Comparison of ENCODE assay signal across 9 mouse cellular contexts in genomic region chr12:100241911-100242796, GRCm38 (mm10). TPM values are rescaled to one million over a fixed set of nuclear protein-coding genes. Genes with fewer than 3 reads are reported as not detected.
DNase-seq lines count a peak whose midpoint lies in the region; ATAC-seq and TF ChIP-seq lines count a peak whose summit lies in the region.
"Had no signal": no experiment of that assay in that cellular context is flagged by ENCODE, and none has a peak within 500 bp of the region (broad histone marks: within the 10 kb centered on the region; RNA-seq: fewer than 3 reads in every experiment).

No protein-coding gene starts in this region.

- H3K27ac ChIP-seq in ES-E14 (ENCODE audit: insufficient read depth, low read depth, low read length, poor library complexity, severe bottlenecking) = no peak overlapping the region
- peak overlapping the region; percentile 97 for H3K27ac ChIP-seq in cerebellum, adult 2 months (ENCODE audit: insufficient read depth, low read length)
- peak overlapping the region; percentile 80 for H3K27ac ChIP-seq in forebrain, postnatal 0 days (ENCODE audit: low read depth, low read length)
- peak overlapping the region; percentile 81 for H3K27ac ChIP-seq in neural tube, embryonic 15.5 days (replicated peaks)

- H3K4me3 ChIP-seq in ES-E14 (ENCODE audit: insufficient read depth in 1 of 2, low read depth in 1 of 2, low read length in 2 of 2, poor library complexity in 1 of 2, severe bottlenecking in 1 of 2) = peak overlapping the region; percentile 17 to 31
- H3K4me3 ChIP-seq in cerebellum, adult 2 months (replicated peaks; ENCODE audit: insufficient read depth, low read depth, low read length) = peak overlapping the region; percentile 52
- peak overlapping the region; percentile 24 for H3K4me3 ChIP-seq in forebrain, postnatal 0 days (ENCODE audit: low read depth, low read length)
- H3K4me3 ChIP-seq in neural tube, embryonic 15.5 days (replicated peaks) = peak overlapping the region; percentile 22
- H3K4me3 ChIP-seq: myocyte had no signal

- ATAC-seq in forebrain, postnatal 0 days = peak; percentile 96
- ATAC-seq in neural tube, embryonic 15.5 days (ENCODE audit: low FRiP score) = peak; percentile 93

- no peaks in the 10 kb centered on the region for H3K27me3 ChIP-seq in cerebellum, adult 2 months (ENCODE audit: control insufficient read depth, insufficient read depth, low read length)
- no peaks in the 10 kb centered on the region for H3K27me3 ChIP-seq in forebrain, postnatal 0 days (ENCODE audit: insufficient read depth, low read length)
- no peaks in the 10 kb centered on the region for H3K27me3 ChIP-seq in neural tube, embryonic 15.5 days (replicated peaks)

- in situ Hi-C loops in ES-E14 (cut with MboI; ENCODE audit: low sequenced_read_pairs in 2 of 2, unreplicated experiment in 2 of 2) = no loop called here

- WGBS in cerebellum, adult 2 months = 8% methylated on average over 22 of the region's 22 CpGs
- 5% methylated on average over 22 of the region's 22 CpGs for WGBS in forebrain, postnatal 0 days
- 8% methylated on average over 22 of the region's 22 CpGs for WGBS in neural tube, embryonic 15.5 days

- peak overlapping the region; percentile 43 for H3K4me2 ChIP-seq in forebrain, postnatal 0 days (ENCODE audit: low read depth)
- H3K4me2 ChIP-seq in neural tube, embryonic 15.5 days = peak overlapping the region; percentile 54

- peak; percentile 50; the same call in 1 of the 2 replicates for TF ChIP-seq POLR2A in cerebellum, adult 2 months (IDR thresholded peaks at IDR 0.05; ENCODE audit: borderline replicate concordance, insufficient read depth, low read length)

- peak; percentile 86 for DNase-seq in ES-E14 (ENCODE audit: low read depth, low spot score)
- DNase-seq in cerebellum, adult 2 months = peak; percentile 83 to 93
- peak; percentile 91 for DNase-seq in forebrain, postnatal 0 days
- DNase-seq in heart, postnatal 4 days = peak; percentile 49
- DNase-seq in layer of hippocampus, adult 18-20 months (ENCODE audit: low spot score in 2 of 2) = peak; percentile 71 to 87
- DNase-seq in lung, adult 18-20 months = peak; percentile 48 to 52
- no peak for DNase-seq in spleen, postnatal 10 days (ENCODE audit: low spot score in 2 of 2)

- no peaks in the 10 kb centered on the region for H3K36me3 ChIP-seq in ES-E14 (ENCODE audit: control insufficient read depth, insufficient read depth, low read length, poor library complexity, severe bottlenecking)
- H3K36me3 ChIP-seq in forebrain, postnatal 0 days (ENCODE audit: insufficient read depth) = no peaks in the 10 kb centered on the region
- no peaks in the 10 kb centered on the region for H3K36me3 ChIP-seq in neural tube, embryonic 15.5 days

- H3K4me1 ChIP-seq in ES-E14 (ENCODE audit: control insufficient read depth in 2 of 2, insufficient read depth in 2 of 2, low read length in 2 of 2, poor library complexity in 1 of 2) = peaks cover 0 to 2% of the 10 kb centered on the region in 2 experiments; a peak in 2 of 4 replicates
- H3K4me1 ChIP-seq in cerebellum, adult 2 months (ENCODE audit: control insufficient read depth, insufficient read depth, low read length) = peaks cover 18% of the 10 kb centered on the region; the same call in 1 of the 2 replicates
- H3K4me1 ChIP-seq in forebrain, postnatal 0 days (ENCODE audit: insufficient read depth) = peaks cover 16% of the 10 kb centered on the region
- H3K4me1 ChIP-seq in neural tube, embryonic 15.5 days = peaks cover 21% of the 10 kb centered on the region

- TF ChIP-seq CTCF in cerebellum, adult 2 months (IDR thresholded peaks at IDR 0.05; ENCODE audit: borderline replicate concordance, insufficient read depth, low read depth, low read length) = no peak
- TF ChIP-seq CTCF in forebrain, postnatal 0 days (IDR thresholded peaks at IDR 0.05; ENCODE audit: low read depth) = no peak

- no peak overlapping the region; the same call in 1 of the 2 replicates for H3K9ac ChIP-seq in ES-E14 (ENCODE audit: insufficient read depth, low read depth, low read length, poor library complexity, severe bottlenecking)
- peak overlapping the region; percentile 37; the same call in 1 of the 2 replicates for H3K9ac ChIP-seq in forebrain, postnatal 0 days
- no peak overlapping the region for H3K9ac ChIP-seq in neural tube, embryonic 15.5 days (replicated peaks)

- H3K9me3 ChIP-seq in ES-E14 (ENCODE audit: control insufficient read depth, insufficient read depth, low read depth, low read length) = no peaks in the 10 kb centered on the region
- H3K9me3 ChIP-seq in forebrain, postnatal 0 days (ENCODE audit: low read length) = no peaks in the 10 kb centered on the region
- no peaks in the 10 kb centered on the region for H3K9me3 ChIP-seq in neural tube, embryonic 15.5 days (replicated peaks)

TF ChIP-seq in ES-E14, 5 proteins besides CTCF, POLR2A, EP300 and RAD21:
- TF ChIP-seq CHD2 (IDR thresholded peaks at IDR 0.05; ENCODE audit: low read depth, low read length) = no peak
- TF ChIP-seq MAFK (IDR thresholded peaks at IDR 0.05; ENCODE audit: insufficient read depth, low read depth, low read length) = no peak
- TF ChIP-seq ZNF384 (IDR thresholded peaks at IDR 0.05; ENCODE audit: low read depth, low read length) = no peak
- no peak for TF ChIP-seq ZC3H11A (IDR thresholded peaks at IDR 0.05; ENCODE audit: borderline replicate concordance, low read depth, low read length)
- TF ChIP-seq HCFC1 (IDR thresholded peaks at IDR 0.05; ENCODE audit: borderline replicate concordance, insufficient read depth, low read length) = no peak

RNA-seq across cellular contexts. Expression of gene Calm1, which starts 42.9 kb away (rescaled TPM):
- total RNA-seq in ES-E14 (2012; rRNA removed) = 416 and 537 TPM in 2 replicates
- polyA plus RNA-seq in cerebellum, adult 2 months (2012; rRNA removed) = 991 and 1,020 TPM in 2 replicates
- 1,041 and 1,060 TPM in 2 replicates for total RNA-seq in forebrain, postnatal 0 days (2014; rRNA removed)
- polyA plus RNA-seq in forebrain, postnatal 0 days (2015; fragmentation: Nextera tagmentation; extraction: Ambion mirVana) = 4,009 and 4,204 TPM in 2 replicates
- total RNA-seq in heart, postnatal 4 days (2021) = 100 to 1,000 TPM; 366 to 373 TPM
- 1,000 to 10,000 TPM; 2,031 to 2,127 TPM for total RNA-seq in layer of hippocampus, adult 18-20 months (2021)
- 2,749 and 3,020 TPM in 2 replicates for polyA plus RNA-seq in neural tube, embryonic 15.5 days (2015; fragmentation: Nextera tagmentation; extraction: Ambion mirVana)

Comparison
In these comparisons a context has a peak if more than half of its experiments do, and no peak if none do; other contexts are left out.
1. DNase-seq: peak in ES-E14 (single experiment), cerebellum, adult 2 months (2 of 2), forebrain, postnatal 0 days (single experiment), heart, postnatal 4 days (single experiment), layer of hippocampus, adult 18-20 months (2 of 2) and lung, adult 18-20 months (2 of 2); none in spleen, postnatal 10 days (0 of 2).
2. Peak in every context shown above with its lines, with median percentiles within 50 percentile points of each other: H3K4me3 ChIP-seq.